Mouse (Mus musculus): ENCODE measurements around the gene Gm20815. TPM values are rescaled to one million over a fixed set of nuclear protein-coding genes. Genes with fewer than 3 reads are reported as not detected.

Gene Gm20815
- not detected for polyA plus RNA-seq (2014; fragmentation: Illumina TruSeq; extraction: RNeasy Lipid Tissue Mini Kit (QIAGEN cat#74804); ENCODE audit: low read depth, low replicate concordance)

DNA sequence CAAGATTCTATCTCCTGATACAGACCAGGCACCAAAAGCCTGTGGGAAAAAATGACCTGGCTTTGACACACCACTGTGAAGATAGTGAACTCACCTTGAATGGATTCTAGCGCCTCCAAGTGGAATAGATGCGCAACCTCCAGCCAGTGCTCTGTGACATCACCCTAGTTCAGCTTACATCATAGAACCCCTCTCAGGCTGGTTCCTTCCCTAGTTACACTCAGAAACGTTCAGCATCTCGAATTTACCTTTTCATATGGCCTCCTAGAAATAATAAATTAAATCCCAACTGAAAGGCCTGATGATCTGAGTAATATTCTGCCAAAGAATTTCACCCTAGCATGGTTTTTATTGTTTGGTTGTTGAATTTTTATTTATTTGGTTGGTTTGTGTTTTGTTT is at the start of gene Gm20815:
Gm20815 (minus strand) TSS at position 101 of the 400 bp plus-strand sequence.

All from adipose tissue, adult 10 weeks (tissue).